Mouse (Mus musculus) liver, embryonic 14.5 days (tissue): Measurements from ENCODE around the gene Cnga2.

Source experiments
- CTCF ChIP-seq: IDR thresholded peaks from 2 replicates; pipeline ENCODE4 v1.5.1; 2016; ENCODE audit warnings: antibody characterized with exemption, low read depth, control low read depth
- EP300 ChIP-seq: IDR thresholded peaks from 2 replicates; pipeline ENCODE4 v1.6.1; 2016; ENCODE audit warnings: antibody characterized with exemption, low read depth

DNA sequence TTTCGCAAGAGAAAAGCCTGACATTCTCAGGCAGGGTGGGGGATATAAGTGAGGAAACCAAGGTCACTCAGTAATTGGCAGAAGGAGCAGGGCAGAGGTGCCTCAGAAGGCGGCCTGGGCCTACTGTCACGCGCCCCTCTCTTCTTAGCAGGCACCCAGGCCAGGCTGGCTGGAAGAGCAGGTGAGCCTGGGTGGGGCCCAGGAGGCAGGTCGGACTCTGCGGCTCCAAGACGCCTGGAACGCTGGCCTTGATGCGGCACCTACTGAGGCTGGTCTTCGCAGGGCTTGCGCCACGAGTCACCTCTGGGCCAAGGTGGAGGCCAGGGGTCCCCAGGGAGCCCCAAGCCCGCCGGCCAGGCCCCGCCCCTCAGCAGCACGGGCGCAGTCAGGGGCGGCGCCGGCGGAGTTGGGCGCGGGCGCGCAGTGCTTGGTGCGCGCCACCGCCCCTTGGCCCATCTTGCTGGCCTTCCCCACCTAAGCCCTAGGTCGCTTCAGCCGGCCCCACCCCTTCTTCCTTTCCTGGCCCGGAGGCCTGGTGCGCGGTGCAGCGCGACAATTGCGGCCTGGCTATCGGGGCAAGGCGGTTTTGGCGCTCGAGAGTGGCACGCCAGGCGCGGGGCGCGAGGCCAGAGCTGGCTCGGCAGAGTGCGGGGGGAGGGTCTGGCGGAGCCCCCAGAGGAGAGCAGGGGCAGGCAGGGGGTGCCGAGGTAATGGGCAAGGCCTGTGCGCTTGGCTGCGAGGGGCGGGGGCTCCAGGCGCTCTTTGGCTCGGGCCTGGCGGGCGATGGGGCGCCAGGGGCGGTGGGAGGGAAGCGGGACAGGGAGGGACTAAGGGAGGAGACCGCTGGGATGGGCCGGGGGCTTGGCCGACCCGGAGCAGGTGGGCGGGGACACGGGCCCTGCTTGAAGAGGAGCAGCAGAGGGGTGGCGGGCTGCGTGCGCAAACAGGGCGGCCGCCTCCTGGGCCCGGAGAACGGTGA, 29.3 kb upstream of the Cnga2 start, which contains the start of gene Prrg3:
- no peak for TF ChIP-seq CTCF
- TF ChIP-seq EP300, result no peak
